Mouse (Mus musculus): ENCODE results near the gene Olfr1444.
A peak's percentile ranks its signal among the peaks of the same experiment; 100 is the strongest.

The Olfr1444 gene

GRCm38 (mm10) chr19:12856983-12857382, at the start of gene Olfr1444:
Olfr1444 (plus strand) TSS chr19:12857283.
- no peak for DNase-seq (ENCODE audit: low spot score)

DNA sequence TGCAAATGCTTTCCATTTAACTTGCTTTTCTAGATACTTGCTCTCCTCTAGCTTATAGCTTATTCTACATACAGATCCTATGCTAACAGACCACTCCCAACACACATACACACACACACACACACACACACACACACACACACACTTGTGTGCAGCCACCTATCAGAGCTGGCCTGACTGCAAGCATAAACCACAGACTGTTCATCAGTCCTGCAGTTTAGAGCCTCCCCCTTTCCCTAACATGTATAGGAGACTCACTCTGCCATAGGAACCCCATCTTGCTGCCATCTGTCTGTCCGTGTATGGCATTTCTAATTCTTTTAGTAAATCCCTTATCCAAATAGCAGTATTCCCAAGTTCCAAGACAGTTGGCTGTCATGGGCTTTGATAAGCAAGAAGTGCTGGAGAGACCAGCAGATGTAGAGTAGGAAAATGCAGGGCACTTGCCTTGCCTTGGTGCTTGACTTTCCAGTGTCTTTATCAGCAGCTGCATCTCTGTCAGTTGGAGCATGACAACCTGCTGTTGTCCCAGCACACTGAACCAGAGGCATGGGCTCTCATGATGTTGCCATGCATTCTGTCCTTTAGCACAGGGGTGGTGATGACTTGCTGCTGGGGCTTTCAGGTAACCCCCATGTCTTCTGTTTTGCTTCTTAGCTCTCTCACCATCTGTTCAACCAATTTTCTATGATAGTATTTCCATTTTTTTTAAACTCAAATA, 44.3 kb upstream of the Olfr1444 start:
- DNase-seq (ENCODE audit: low spot score), result no peak

- no peak for DNase-seq (ENCODE audit: low spot score)
Measured at GRCm38 (mm10) chr19:12813883-12814282, 43.2 kb upstream of the Olfr1444 start.

GRCm38 (mm10) chr19:12818507-12818906, 38.6 kb upstream of the Olfr1444 start:
- DNase-seq (ENCODE audit: low spot score), result no peak

DNA sequence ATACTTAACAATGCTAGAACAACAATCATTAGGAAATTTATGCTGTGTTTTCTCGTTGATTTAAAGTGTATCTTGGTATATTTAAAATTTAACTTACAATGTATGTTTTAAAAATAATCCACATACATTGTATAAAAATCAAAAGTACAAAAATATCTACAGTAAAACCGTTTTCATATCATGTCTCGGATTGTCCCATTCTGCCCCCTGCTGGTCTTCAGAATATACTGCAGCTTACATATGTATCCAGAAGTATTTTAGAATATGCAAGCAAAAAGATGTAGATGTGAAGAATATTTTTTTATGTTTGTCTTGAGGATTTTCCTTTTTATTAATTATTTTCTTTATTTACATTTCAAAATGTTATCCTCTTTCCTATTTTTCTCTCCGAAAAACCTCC, 36.7 kb upstream of the Olfr1444 start:
- DNase-seq (ENCODE audit: low spot score), result no peak

DNA sequence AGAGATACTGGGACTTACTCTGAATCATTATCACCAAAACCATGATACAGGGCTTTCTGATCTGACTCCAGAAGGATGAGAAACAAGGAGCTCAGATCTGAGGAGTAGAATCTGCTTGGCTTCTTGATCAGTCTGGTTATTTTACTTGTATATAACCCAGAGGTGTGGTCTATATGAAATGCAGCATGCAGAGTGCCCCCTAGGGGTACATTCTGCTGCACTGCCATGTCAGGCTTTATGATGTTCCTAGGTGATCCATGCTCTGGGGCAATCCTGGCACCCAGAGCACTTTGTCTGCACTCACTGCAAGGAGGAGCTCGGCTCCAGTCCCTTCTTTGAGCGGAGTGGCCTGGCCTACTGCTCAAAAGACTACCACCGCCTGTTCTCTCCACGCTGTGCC, 32.5 kb upstream of the Olfr1444 start:
- no peak for DNase-seq (ENCODE audit: low spot score)

DNA sequence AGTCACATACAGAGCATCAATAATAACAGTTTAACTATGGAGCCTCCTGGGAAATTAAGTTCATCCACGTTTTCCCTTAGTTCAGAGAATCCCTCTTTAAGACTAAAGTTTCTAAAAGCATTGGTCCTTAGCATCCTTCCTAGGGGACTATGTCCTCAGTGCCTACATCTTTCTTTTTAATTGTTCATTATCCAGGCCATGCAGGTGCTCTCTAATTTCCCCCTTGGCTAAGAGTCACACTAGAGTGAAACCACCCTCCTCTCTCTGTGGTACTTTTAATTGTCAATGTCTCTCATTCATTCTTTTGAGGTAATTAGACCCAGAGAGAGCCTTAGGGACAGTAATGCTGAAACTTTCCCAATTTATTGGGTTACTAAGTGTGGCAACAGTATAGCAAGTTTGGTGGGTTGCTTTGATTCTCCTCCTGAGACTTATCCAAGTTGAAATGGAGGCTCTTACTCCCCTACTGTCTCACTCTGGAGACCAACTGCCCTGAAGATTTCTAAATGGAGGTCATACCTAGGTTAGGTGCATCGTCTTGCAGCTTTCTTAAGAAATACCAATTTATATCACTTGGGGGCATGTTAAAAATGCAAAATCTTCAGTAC, 26.2 kb upstream of the Olfr1444 start:
- no peak for DNase-seq (ENCODE audit: low spot score)

GRCm38 (mm10) chr19:12831559-12831958, 25.5 kb upstream of the Olfr1444 start:
- no peak for DNase-seq (ENCODE audit: low spot score)

- peak; percentile 26 for DNase-seq (ENCODE audit: low spot score)
Measured at GRCm38 (mm10) chr19:12833625-12834024, 23.5 kb upstream of the Olfr1444 start.

GRCm38 (mm10) chr19:12838507-12838906, 18.6 kb upstream of the Olfr1444 start:
- no peak for DNase-seq (ENCODE audit: low spot score)

DNA sequence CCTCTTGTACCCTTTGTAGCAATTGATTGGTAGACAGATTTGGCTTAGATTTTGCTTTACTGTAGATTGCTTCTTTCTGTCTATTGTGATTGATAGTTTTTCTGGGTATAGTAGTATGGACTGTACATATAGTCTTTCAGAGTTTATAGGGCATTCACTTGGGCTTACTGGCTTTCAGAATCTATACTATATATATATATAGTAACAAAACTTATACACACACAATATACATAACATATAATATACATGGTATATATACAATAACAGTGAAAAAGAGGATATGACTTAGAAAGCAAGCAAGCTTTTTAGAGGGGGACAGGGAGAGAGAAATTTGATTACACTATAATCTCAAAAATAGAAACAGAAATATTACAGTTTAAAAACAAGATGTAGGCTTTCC, 10.7 kb upstream of the Olfr1444 start, which contains the start of gene Gm5244:
Gm5244 (plus strand) TSS at position 301 of the 400 bp plus-strand sequence.
- DNase-seq (ENCODE audit: low spot score), result no peak

DNA sequence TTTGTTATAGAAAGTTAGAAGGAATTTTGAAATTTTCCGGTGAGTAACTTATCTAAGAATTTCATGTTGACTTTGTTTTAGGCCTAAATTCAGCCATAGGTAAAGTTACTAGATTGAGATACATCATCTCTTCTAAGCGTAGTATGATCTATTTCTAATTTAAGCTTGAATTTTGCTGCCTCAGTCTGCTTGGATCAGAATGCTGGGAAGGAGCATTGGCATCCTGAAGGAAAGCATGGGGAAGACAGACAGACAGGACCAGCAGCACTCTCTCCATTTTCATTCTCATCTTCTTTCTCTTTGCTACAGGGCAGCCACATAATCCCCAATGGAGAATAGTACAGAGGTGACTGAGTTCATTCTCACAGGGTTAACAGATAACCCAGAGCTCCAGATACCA, 26.5 kb downstream of the Olfr1444 start, which contains the start of gene Olfr1445:
Olfr1445 (plus strand) TSS at position 301 of the 400 bp plus-strand sequence.
- no peak for DNase-seq (ENCODE audit: low spot score)

GRCm38 (mm10) chr19:12893424-12893823, 36.3 kb downstream of the Olfr1444 start, which contains the start of gene Olfr1446:
Olfr1446 (minus strand) TSS chr19:12893524.
- DNase-seq (ENCODE audit: low spot score), result no peak

DNA sequence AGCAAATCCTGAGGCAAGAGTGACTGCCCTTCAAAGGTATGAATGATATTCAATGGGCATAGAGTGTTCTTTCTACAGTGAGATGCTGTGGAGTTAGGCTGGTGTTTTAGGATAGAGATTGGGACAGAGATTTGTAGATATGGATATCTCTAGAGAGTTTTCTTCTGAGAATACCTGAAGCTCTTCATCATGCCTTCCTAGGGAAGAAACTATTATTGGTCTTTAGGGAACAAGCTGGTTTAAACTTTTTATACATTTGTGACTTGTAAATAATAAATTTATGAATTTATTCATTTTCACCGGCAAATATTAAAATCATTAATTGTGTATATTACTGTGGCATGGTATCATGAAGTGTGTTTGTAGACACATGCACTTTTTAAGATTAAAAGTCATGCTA, 46.6 kb downstream of the Olfr1444 start, which contains the start of gene Olfr1447:
Olfr1447 (minus strand) TSS at position 101 of the 400 bp plus-strand sequence.
- DNase-seq (ENCODE audit: low spot score), result no peak

Data from lung, postnatal 25 days (tissue).